Mouse (Mus musculus) adrenal gland, postnatal 4 days (tissue): Measurements from ENCODE around the gene Dnah14. TPM values are rescaled to one million over a fixed set of nuclear protein-coding genes. Genes with fewer than 3 reads are reported as not detected.

Experiments
- DNase-seq, 2 experiments: peaks; one replicate each; pipeline ENCODE4 v3.0.0; 2021 to 2022; ENCODE audit warnings: low spot score in 2 of 2, mixed read lengths in 2 of 2
- long read RNA-seq, 2 experiments: library from polyadenylated mRNA; stranded (forward); transcript quantifications; one replicate each; pipeline ENCODE4 v2.0.0; 2021
- total RNA-seq, 2 experiments: library from RNA; stranded (reverse); gene quantifications; 2 replicates each; pipeline ENCODE4 v1.2.3; 2021

The Dnah14 gene
- not detected for total RNA-seq
- long read RNA-seq, experiment 1, result 0 reads
- long read RNA-seq, experiment 2, result 0 reads

DNA sequence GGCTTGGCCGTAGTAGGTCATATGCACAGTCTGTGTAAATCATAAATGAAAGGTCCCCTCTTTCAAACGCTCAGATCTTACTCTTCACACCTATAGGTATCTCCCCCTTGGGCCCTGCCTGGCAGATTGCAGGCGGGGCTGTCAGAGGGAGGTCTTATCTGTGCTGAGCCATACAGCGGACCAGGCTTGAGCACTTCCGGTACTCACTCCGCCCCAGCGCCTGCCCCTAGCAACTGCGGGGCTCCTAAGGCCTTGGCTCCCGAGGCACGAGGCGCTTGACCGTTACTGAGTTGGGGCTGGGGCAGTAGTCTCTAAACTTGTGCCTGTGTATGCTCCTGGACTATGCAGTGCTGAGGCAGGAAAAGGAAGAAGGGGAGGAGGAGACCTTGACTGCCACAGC is at the start of gene Dnah14:
Dnah14 (plus strand) TSS at position 238 of the 400 bp plus-strand sequence.
- DNase-seq, result no peak

GRCm38 (mm10) chr1:181529368-181529767 is 47.0 kb upstream of the Dnah14 start:
- DNase-seq, result peak; percentile 42 to 49

- no peak for DNase-seq
Observed at GRCm38 (mm10) chr1:181535165-181535873, 41.0 kb upstream of the Dnah14 start.

- no peak for DNase-seq
Observed at GRCm38 (mm10) chr1:181537627-181538525, 38.5 kb upstream of the Dnah14 start.

GRCm38 (mm10) chr1:181539846-181540769 is 36.3 kb upstream of the Dnah14 start:
- DNase-seq, result no peak

- DNase-seq, result no peak
Observed at GRCm38 (mm10) chr1:181543711-181544383, 32.5 kb upstream of the Dnah14 start.

DNA sequence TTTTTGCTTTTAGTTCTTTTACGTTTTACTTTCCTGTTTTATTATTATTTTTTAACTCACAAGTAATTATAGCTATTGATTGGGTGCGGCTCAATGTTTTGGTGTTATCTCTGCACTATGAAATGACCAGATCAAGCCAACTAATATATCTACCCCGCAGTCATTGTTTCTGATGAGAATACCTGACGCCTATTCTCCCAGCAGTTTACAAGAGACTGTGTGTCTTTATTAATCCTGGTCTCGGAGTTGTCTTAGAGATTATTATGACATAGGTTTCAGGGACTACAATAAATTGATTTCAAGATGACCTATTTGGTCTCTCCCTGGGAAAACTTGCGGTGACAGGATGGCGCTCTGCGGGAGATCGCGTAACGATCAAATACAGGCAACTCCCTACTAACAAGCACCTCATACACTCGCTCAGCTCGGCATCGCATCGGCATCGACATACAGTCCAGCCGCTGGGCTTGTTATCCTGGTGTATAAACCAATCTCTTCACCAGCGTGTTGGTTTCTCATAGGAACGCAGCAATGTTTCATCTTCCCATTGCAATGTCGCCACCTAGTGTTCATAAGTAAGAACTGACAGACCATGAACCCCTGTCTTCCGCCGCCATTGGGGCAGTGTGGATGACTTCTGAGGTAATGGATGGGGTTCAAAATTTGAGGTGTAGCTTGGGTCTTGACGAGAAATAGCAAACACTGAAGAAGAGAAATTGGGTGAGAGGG is 31.2 kb upstream of the Dnah14 start:
- no peak for DNase-seq

DNA sequence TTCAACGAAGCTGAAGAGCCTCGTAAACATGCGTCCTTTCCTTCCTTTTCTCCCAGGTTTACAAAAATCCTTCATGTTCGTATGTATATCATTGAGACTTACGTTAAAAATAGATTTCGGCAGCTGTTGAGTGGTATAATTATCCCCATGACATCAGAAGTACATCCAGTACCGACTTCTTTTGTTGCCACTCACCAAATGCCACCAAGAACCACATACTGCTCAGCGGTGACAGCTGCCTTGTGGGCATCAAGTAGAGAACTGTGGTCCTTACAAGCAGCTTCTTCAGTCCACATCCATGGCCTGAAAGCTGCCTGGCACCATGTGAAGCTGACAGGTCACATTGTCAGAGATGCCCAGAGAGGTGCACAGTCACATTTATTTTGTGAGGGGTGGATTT is 26.4 kb upstream of the Dnah14 start:
- no peak for DNase-seq

GRCm38 (mm10) chr1:181550826-181551225 is 25.5 kb upstream of the Dnah14 start:
- DNase-seq, result no peak

DNA sequence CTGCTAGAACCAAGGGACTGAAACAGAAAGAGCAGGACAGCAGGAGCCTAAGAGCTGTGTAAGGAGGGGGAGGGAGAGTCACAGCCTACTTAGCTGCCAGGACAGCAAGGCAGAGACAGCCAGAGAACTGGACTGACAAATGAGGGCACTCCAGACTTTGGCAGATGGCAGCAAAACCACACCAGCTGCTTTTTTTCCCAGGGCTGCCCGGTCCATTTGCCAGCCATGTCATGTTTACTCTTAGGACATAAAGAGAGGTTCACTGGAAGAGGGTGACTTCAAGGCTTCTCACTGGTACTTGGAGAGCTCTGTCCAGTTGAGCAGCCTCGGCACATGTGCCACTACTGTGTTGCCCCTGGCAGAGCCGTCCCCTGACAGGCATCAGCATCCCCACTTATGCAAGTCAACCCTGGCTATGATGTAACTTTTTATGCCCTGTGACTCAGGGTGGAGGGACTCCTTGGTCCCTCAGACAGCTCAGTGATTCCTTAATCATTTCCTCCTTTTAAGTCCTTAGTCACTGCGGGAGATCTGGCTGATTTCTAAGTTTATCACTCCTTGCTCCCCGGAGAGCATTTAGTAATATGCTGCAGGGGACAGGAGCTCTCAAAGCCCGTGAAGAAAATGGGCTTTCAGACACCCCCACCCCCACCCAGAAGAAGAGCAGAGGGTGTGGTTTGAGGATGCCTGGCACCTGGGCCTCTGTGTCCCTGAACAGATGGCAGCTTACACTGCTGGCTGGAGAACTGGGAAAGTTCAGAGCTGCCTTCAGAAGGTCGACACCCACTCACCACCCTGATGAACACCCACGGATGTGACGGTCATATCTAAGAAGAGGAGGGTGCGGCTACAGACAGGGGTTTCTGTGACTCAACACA is 23.6 kb upstream of the Dnah14 start:
- DNase-seq, result no peak

GRCm38 (mm10) chr1:181555475-181555874 is 20.9 kb upstream of the Dnah14 start:
- no peak for DNase-seq

- DNase-seq, result no peak
Observed at GRCm38 (mm10) chr1:181559655-181560054, 16.7 kb upstream of the Dnah14 start.

DNA sequence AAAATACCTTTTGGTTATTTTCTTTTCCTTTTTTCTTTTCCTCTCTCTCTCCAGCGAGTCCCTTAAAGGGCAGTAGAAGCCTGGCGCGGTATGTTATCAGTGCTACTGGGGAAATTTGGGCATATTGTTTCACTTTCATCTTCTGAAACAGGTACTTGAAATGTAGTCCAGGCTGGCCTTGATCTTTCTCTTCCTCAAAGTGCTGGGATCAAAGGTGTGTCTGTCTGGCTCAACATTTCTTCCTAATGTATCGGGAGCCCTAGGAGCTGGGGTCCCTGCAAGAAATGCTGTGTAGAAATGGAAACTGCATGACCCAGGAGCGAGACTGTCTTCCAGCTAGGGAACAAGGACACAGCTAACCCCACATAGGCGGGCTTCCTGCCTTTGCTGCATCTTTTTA is 16.0 kb upstream of the Dnah14 start:
- DNase-seq, result no peak

- DNase-seq, result no peak
Observed at GRCm38 (mm10) chr1:181560896-181561767, 15.2 kb upstream of the Dnah14 start.

- no peak for DNase-seq
Observed at GRCm38 (mm10) chr1:181561768-181562444, 14.5 kb upstream of the Dnah14 start.

- no peak for DNase-seq
Observed at GRCm38 (mm10) chr1:181569447-181569846, 6.9 kb upstream of the Dnah14 start.

DNA sequence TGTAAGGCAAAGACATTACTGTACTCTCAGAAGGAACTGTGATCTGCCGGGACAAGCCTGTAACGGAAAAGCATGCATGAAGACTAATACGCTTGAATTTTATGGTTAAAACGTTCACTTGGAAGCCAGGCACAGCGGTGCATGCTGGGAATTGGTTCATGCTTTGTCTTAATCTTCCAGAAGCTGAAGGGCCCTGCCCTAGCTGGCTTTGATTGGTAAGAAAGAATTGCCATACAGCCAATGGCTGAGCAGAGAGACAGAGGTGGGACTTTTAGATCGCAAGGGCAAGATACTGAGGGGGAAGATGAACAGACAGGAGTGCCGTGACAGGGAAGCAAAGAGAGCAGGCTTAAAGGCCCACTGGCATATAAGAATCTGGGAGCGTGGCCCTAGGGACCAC is 6.8 kb downstream of the Dnah14 start:
- no peak for DNase-seq
